Mouse (Mus musculus): ENCODE measurements around the gene Adgrf1. TPM values are rescaled to one million over a fixed set of nuclear protein-coding genes. Genes with fewer than 3 reads are reported as not detected.

Adgrf1 gene
- polyA plus RNA-seq, 1 experiment from 2014 or later, result 1.4 TPM

GRCm38 (mm10) chr17:43277223-43277622 lies 7.1 kb downstream of the Adgrf1 start:
- ATAC-seq (replicated peaks; ENCODE audit: low FRiP score, low read depth), result no peak

GRCm38 (mm10) chr17:43279671-43280070 lies 9.5 kb downstream of the Adgrf1 start:
- H3K4me1 ChIP-seq (replicated peaks; ENCODE audit: insufficient read depth, low read length), result no peaks in the 10 kb centered on the region; the same call in 1 of the 2 replicates
- H3K27me3 ChIP-seq (ENCODE audit: insufficient read depth, low read length), result no peaks in the 10 kb centered on the region
- no peak overlapping the region for H3K27ac ChIP-seq
- ATAC-seq (replicated peaks; ENCODE audit: low FRiP score, low read depth) (no peak), DNase-seq (ENCODE audit: low spot score) (no peak)
- 80% methylated on average over 7 of the region's 7 CpGs for WGBS
- H3K9ac ChIP-seq (ENCODE audit: low read depth, low read length), result no peak overlapping the region
- no peak overlapping the region for H3K4me2 ChIP-seq (ENCODE audit: low read length)
- no peak overlapping the region for H3K4me3 ChIP-seq (replicated peaks; ENCODE audit: low read depth, low read length)
- no peak for TF ChIP-seq CTCF (IDR thresholded peaks at IDR 0.05; ENCODE audit: low read depth)
- H3K36me3 ChIP-seq (ENCODE audit: insufficient read depth, low read length), result no peaks in the 10 kb centered on the region
- no peaks in the 10 kb centered on the region for H3K9me3 ChIP-seq (replicated peaks; ENCODE audit: low read length)

More at GRCm38 (mm10) chr17:43277223-43277622, 7.1 kb downstream of the Adgrf1 start:
- Histone ChIP-seq H3K9me3 (replicated peaks; ENCODE audit: low read length) (no peaks in the 10 kb centered on the region), H3K27ac (no peak overlapping the region), H3K4me2 (ENCODE audit: low read length) (no peak overlapping the region), H3K27me3 (ENCODE audit: insufficient read depth, low read length) (no peaks in the 10 kb centered on the region), H3K4me1 (replicated peaks; ENCODE audit: insufficient read depth, low read length) (no peaks in the 10 kb centered on the region; the same call in 1 of the 2 replicates), H3K4me3 (replicated peaks; ENCODE audit: low read depth, low read length) (no peak overlapping the region), H3K36me3 (ENCODE audit: insufficient read depth, low read length) (no peaks in the 10 kb centered on the region), H3K9ac (ENCODE audit: low read depth, low read length) (no peak overlapping the region)
- TF ChIP-seq CTCF (IDR thresholded peaks at IDR 0.05; ENCODE audit: low read depth), result no peak
- WGBS, result 64% methylated on average over 4 of the region's 4 CpGs
- DNase-seq (ENCODE audit: low spot score), result no peak

GRCm38 (mm10) chr17:43282353-43282752 lies 12.2 kb downstream of the Adgrf1 start:
- Histone ChIP-seq H3K4me1 (replicated peaks; ENCODE audit: insufficient read depth, low read length) (no peaks in the 10 kb centered on the region), H3K4me2 (ENCODE audit: low read length) (no peak overlapping the region), H3K36me3 (ENCODE audit: insufficient read depth, low read length) (no peaks in the 10 kb centered on the region), H3K4me3 (replicated peaks; ENCODE audit: low read depth, low read length) (no peak overlapping the region), H3K9ac (ENCODE audit: low read depth, low read length) (no peak overlapping the region), H3K27me3 (ENCODE audit: insufficient read depth, low read length) (no peaks in the 10 kb centered on the region), H3K27ac (no peak overlapping the region), H3K9me3 (replicated peaks; ENCODE audit: low read length) (no peaks in the 10 kb centered on the region)
- DNase-seq (ENCODE audit: low spot score) (no peak), ATAC-seq (replicated peaks; ENCODE audit: low FRiP score, low read depth) (no peak)
- TF ChIP-seq CTCF (IDR thresholded peaks at IDR 0.05; ENCODE audit: low read depth), result no peak
- WGBS, result 83% methylated on average over 4 of the region's 4 CpGs

- 64% methylated on average over 5 of the region's 5 CpGs for WGBS
- no peaks in the 10 kb centered on the region for H3K27me3 ChIP-seq (ENCODE audit: insufficient read depth, low read length)
- no peak for TF ChIP-seq CTCF (IDR thresholded peaks at IDR 0.05; ENCODE audit: low read depth)
These were observed 12.7 kb downstream of the Adgrf1 start for GRCm38 (mm10) chr17:43282828-43283227.

GRCm38 (mm10) chr17:43299515-43299914 lies 29.4 kb downstream of the Adgrf1 start:
- H3K36me3 ChIP-seq (ENCODE audit: insufficient read depth, low read length), result no peaks in the 10 kb centered on the region
- no peak overlapping the region for H3K27ac ChIP-seq
- no peaks in the 10 kb centered on the region for H3K27me3 ChIP-seq (ENCODE audit: insufficient read depth, low read length)
- peak; percentile 48 for DNase-seq (ENCODE audit: low spot score)
- WGBS, result 76% methylated on average over 7 of the region's 7 CpGs
- H3K4me2 ChIP-seq (ENCODE audit: low read length), result no peak overlapping the region
- no peak for TF ChIP-seq CTCF (IDR thresholded peaks at IDR 0.05; ENCODE audit: low read depth)
- no peaks in the 10 kb centered on the region for H3K4me1 ChIP-seq (replicated peaks; ENCODE audit: insufficient read depth, low read length)
- H3K9me3 ChIP-seq (replicated peaks; ENCODE audit: low read length), result no peaks in the 10 kb centered on the region
- H3K4me3 ChIP-seq (replicated peaks; ENCODE audit: low read depth, low read length), result no peak overlapping the region
- no peak overlapping the region for H3K9ac ChIP-seq (ENCODE audit: low read depth, low read length)
- ATAC-seq (replicated peaks; ENCODE audit: low FRiP score, low read depth), result no peak

More at GRCm38 (mm10) chr17:43282828-43283227, 12.7 kb downstream of the Adgrf1 start:
- DNase-seq (ENCODE audit: low spot score) (no peak), ATAC-seq (replicated peaks; ENCODE audit: low FRiP score, low read depth) (no peak)
- no peaks in the 10 kb centered on the region for H3K9me3 ChIP-seq (replicated peaks; ENCODE audit: low read length)
- no peaks in the 10 kb centered on the region for H3K36me3 ChIP-seq (ENCODE audit: insufficient read depth, low read length)
- no peak overlapping the region for H3K27ac ChIP-seq
- no peak overlapping the region for H3K4me3 ChIP-seq (replicated peaks; ENCODE audit: low read depth, low read length)
- no peaks in the 10 kb centered on the region for H3K4me1 ChIP-seq (replicated peaks; ENCODE audit: insufficient read depth, low read length)
- H3K9ac ChIP-seq (ENCODE audit: low read depth, low read length), result no peak overlapping the region
- H3K4me2 ChIP-seq (ENCODE audit: low read length), result no peak overlapping the region

- 34% methylated on average over 7 of the region's 7 CpGs for WGBS
These were observed 56.0 kb downstream of the Adgrf1 start for GRCm38 (mm10) chr17:43325986-43326671.

More at GRCm38 (mm10) chr17:43325986-43326671, 56.0 kb downstream of the Adgrf1 start:
- no peak overlapping the region for H3K4me2 ChIP-seq (ENCODE audit: low read length)
- DNase-seq (ENCODE audit: low spot score) (peak; percentile 44), ATAC-seq (replicated peaks; ENCODE audit: low FRiP score, low read depth) (peak; percentile 90)
- no peaks in the 10 kb centered on the region for H3K9me3 ChIP-seq (replicated peaks; ENCODE audit: low read length)
- no peak overlapping the region for H3K9ac ChIP-seq (ENCODE audit: low read depth, low read length)
- no peaks in the 10 kb centered on the region for H3K27me3 ChIP-seq (ENCODE audit: insufficient read depth, low read length)
- no peak for TF ChIP-seq CTCF (IDR thresholded peaks at IDR 0.05; ENCODE audit: low read depth)
- H3K4me3 ChIP-seq (replicated peaks; ENCODE audit: low read depth, low read length), result no peak overlapping the region
- no peaks in the 10 kb centered on the region for H3K36me3 ChIP-seq (ENCODE audit: insufficient read depth, low read length)
- 0 out of 2 replicates have a peak, but pooled peaks cover 7% of the 10 kb centered on the region for H3K4me1 ChIP-seq (replicated peaks; ENCODE audit: insufficient read depth, low read length)
- no peak overlapping the region for H3K27ac ChIP-seq
